Mouse (Mus musculus) bone marrow, adult 2 months (tissue): ENCODE data around the gene Zfp282. TPM values are rescaled to one million over a fixed set of nuclear protein-coding genes. Genes with fewer than 3 reads are reported as not detected.
A peak's percentile ranks its signal among the peaks of the same experiment; 100 is the strongest.

Experiments used
- H3K27ac ChIP-seq: fragments of 200-500 bp; 2 replicates; pipeline ENCODE4 v1.5.1; 2012; ENCODE audit warnings: low read depth, mild to moderate bottlenecking, control low read depth, inconsistent platforms, low read length; ENCODE audit not compliant: control insufficient read depth, poor library complexity, insufficient read depth
- H3K4me1 ChIP-seq: fragments of 200-500 bp; 2 replicates; pipeline ENCODE4 v1.6.1; 2011; ENCODE audit warnings: low read length; ENCODE audit not compliant: control insufficient read depth, insufficient read depth
- H3K4me3 ChIP-seq: fragments of 200-500 bp; replicated peaks from 2 replicates; pipeline ENCODE3; 2011; ENCODE audit warnings: mild to moderate bottlenecking, low read depth, low read length, control low read depth; ENCODE audit not compliant: control insufficient read depth
- CTCF ChIP-seq: fragments of 200-500 bp; IDR thresholded peaks from 2 replicates; pipeline ENCODE4 v1.5.1; 2011; ENCODE audit warnings: low read length, control low read depth; ENCODE audit not compliant: control insufficient read depth, insufficient read depth
- POLR2A ChIP-seq: fragments of 200-500 bp; IDR thresholded peaks from 2 replicates; pipeline ENCODE4 v1.6.1; 2011; ENCODE audit warnings: low read depth, mild to moderate bottlenecking, control low read depth, low read length, borderline replicate concordance; ENCODE audit not compliant: control insufficient read depth
- WGBS: fragments of 180-500 bp; shearing (Covaris S2); methylation state at CpG from one replicate; pipeline ENCODE4 v1.1.7; 2018; 5-methylcytosine and 5-hydroxymethylcytosine counted together
- polyA plus RNA-seq: library from polyadenylated mRNA; stranded (reverse); fragments of >200 nt; gene quantifications from 2 replicates; pipeline ENCODE4 v1.2.4, GENCODE M21; 2011; ENCODE audit warnings: low replicate concordance; ENCODE audit not compliant: missing spikeins, insufficient read depth, insufficient read length

The Zfp282 gene
- polyA plus RNA-seq, 1 experiment, result 2.7 TPM

- peak; percentile 44; the same call in 1 of the 2 replicates for TF ChIP-seq POLR2A
- TF ChIP-seq CTCF, result peak; percentile 35; the same call in 1 of the 2 replicates
These were observed 43.7 kb downstream of the Zfp282 start, which contains the start of gene Zfp212 for GRCm38 (mm10) chr6:47920447-47921340. TSS of gene Zfp212 (plus strand) at chr6:47920476.

GRCm38 (mm10) chr6:47942461-47942860 lies 65.5 kb downstream of the Zfp282 start:
- Histone ChIP-seq H3K4me1 (no peaks in the 10 kb centered on the region), H3K4me3 (no peak overlapping the region), H3K27ac (no peak overlapping the region)
- TF ChIP-seq POLR2A (no peak), CTCF (no peak)
- WGBS, result 60% methylated on average over 12 of the region's 12 CpGs

More at GRCm38 (mm10) chr6:47920447-47921340, 43.7 kb downstream of the Zfp282 start, which contains the start of gene Zfp212:
- peak within 1 kb of the TSS; percentile 98 for H3K27ac ChIP-seq
- peaks cover 3% of the 10 kb centered on the region for H3K4me1 ChIP-seq
- under 1% methylated on average over 67 of the region's 67 CpGs for WGBS
- peak within 1 kb of the TSS; percentile 94 for H3K4me3 ChIP-seq

GRCm38 (mm10) chr6:47943021-47943691 lies 66.2 kb downstream of the Zfp282 start:
- Histone ChIP-seq H3K4me1 (no peaks in the 10 kb centered on the region), H3K4me3 (peak overlapping the region; percentile 42), H3K27ac (peak overlapping the region; percentile 30; the same call in 1 of the 2 replicates)
- WGBS, result 21% methylated on average over 64 of the region's 64 CpGs
- TF ChIP-seq CTCF (peak; percentile 51), POLR2A (no peak)

- Histone ChIP-seq H3K27ac (no peak overlapping the region), H3K4me3 (peak overlapping the region; percentile 39), H3K4me1 (no peaks in the 10 kb centered on the region)
- 54% methylated on average over 3 of the region's 3 CpGs for WGBS
- TF ChIP-seq POLR2A (no peak), CTCF (no peak)
These were observed 66.7 kb downstream of the Zfp282 start for GRCm38 (mm10) chr6:47943721-47944120.

- 85% methylated on average over 4 of the region's 4 CpGs for whole genome bisulfite sequencing
- TF ChIP-seq POLR2A (no peak), CTCF (no peak)
- Histone ChIP-seq H3K4me3 (no peak overlapping the region), H3K4me1 (no peaks in the 10 kb centered on the region), H3K27ac (no peak overlapping the region)
These were observed 70.4 kb downstream of the Zfp282 start for GRCm38 (mm10) chr6:47947388-47947787.

- WGBS, result under 1% methylated on average over 31 of the region's 31 CpGs
- Histone ChIP-seq H3K4me1 (no peaks in the 10 kb centered on the region), H3K4me3 (peak within 1 kb of the TSS; percentile 95), H3K27ac (peak within 1 kb of the TSS; percentile 58)
- TF ChIP-seq POLR2A (peak; percentile 83; the same call in 1 of the 2 replicates), CTCF (no peak)
These were observed 76.3 kb downstream of the Zfp282 start, which contains the start of gene Zfp956 for GRCm38 (mm10) chr6:47953191-47953726. TSS of gene Zfp956 (plus strand) at chr6:47953390.

- H3K4me3 ChIP-seq, result no peak overlapping the region
- 54% methylated on average over 3 of the region's 3 CpGs for WGBS
These were observed 77.4 kb downstream of the Zfp282 start for GRCm38 (mm10) chr6:47954425-47954824.

GRCm38 (mm10) chr6:47957816-47958215 lies 80.8 kb downstream of the Zfp282 start:
- no peaks in the 10 kb centered on the region for H3K4me1 ChIP-seq
- TF ChIP-seq CTCF, result no peak
- no peak for TF ChIP-seq POLR2A
- H3K4me3 ChIP-seq, result no peak overlapping the region
- H3K27ac ChIP-seq, result no peak overlapping the region

More at GRCm38 (mm10) chr6:47954425-47954824, 77.4 kb downstream of the Zfp282 start:
- TF ChIP-seq POLR2A, result no peak
- TF ChIP-seq CTCF, result no peak
- Histone ChIP-seq H3K4me1 (no peaks in the 10 kb centered on the region), H3K27ac (no peak overlapping the region)

Other genes starting within 250 kb of the Zfp282 start
- 14.3 and 39.4 TPM in 2 replicates for gene Pdia4, start 63.8 kb upstream of the Zfp282 start, polyA plus RNA-seq
- not detected in 2 replicates for gene Zfp786, start 46.3 kb upstream of the Zfp282 start, polyA plus RNA-seq
- gene Zfp398, start 41.5 kb upstream of the Zfp282 start, polyA plus RNA-seq, result 2.3 and 5.7 TPM in 2 replicates
- 9.0 and 12.3 TPM in 2 replicates for gene Zfp212, start 43.3 kb downstream of the Zfp282 start, polyA plus RNA-seq
- gene Zfp956, start 76.2 kb downstream of the Zfp282 start, polyA plus RNA-seq, result 9.5 and 13.0 TPM in 2 replicates
- gene Zfp777, start 171.7 kb downstream of the Zfp282 start, polyA plus RNA-seq, result 4.3 and 7.7 TPM in 2 replicates
- 3.3 and 13.9 TPM in 2 replicates for gene Zfp746, start 209.4 kb downstream of the Zfp282 start, polyA plus RNA-seq